Mouse (Mus musculus): ENCODE measurements around the gene Kcnh1.

Gene Kcnh1

DNA sequence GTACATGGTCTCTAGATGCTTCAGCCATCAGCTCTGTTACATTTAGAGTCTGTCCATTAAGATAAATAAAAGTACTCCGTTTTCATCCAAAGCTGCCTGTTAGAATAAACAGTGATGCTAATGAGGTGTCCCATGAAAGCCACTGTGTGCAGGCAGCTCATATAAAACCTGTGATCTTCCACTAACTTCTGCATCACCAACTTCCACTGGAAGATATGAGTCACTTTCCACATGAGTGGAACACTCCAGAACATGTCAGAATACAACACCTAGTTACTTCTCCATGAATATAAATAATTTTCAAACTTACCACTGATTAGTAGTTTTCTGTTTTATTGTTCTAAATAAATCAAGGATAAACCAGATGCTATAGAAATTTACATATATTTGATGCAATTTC lies 345.9 kb downstream of the Kcnh1 start:
- DNase-seq: no peak

DNA sequence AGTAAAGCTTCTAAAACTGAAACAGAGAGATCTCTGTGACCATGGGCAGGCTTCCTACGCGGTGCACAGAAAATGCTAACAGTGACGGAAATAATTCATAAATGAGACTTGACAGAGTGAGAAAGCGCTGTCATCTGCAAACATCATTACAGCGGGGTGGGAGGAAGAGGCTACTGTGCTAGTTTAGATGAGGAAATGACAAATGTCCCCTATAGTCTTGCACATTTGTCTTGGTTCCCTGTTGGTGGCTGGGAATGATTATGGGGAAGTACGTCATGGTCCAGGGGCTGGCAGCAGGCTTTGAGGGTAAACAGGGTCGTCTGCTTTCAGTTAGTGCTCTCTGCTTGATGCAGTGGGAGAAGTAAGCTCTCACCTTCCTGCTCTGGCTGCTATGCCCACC lies 346.6 kb downstream of the Kcnh1 start:
- no peak for DNase-seq

DNA sequence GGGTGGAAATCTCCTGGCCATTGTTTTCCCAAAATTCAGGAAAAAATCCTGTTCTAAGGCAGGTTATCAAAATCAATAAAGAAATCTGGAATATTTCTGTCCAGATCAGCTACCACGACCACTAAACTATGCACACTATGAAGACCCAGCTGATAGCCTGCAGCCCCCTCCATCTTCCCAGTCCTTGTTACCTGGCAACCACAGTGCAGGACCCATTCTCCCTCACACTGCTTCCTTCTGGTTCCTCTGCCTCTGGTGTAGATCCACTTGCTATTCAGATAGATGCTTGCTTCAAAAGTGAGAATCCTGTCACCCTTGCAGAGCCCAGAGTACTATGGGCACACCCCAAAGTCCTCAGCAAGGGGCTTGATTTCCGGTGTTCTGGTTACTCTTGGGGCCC lies 351.5 kb downstream of the Kcnh1 start:
- no peak for DNase-seq

DNA sequence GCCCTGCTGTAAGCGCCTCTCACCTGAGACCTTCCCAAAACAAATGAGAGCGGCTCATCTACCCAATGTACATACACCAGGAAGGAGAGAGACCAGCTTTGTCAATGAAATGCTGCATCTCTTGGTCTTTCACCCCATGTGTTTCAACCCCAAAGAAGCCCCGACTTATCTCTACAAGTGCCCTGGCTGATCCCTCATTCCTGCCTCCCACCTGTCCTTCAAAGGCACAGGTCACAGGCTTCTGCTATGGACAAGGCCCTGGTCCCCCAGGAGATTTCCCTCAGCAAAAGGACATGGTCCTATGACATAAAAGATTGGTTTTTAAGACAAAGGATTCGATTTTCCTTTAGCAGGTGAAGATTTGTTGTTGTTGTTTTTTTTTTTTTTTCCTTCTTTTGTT lies 353.1 kb downstream of the Kcnh1 start:
- no peak for DNase-seq

DNA sequence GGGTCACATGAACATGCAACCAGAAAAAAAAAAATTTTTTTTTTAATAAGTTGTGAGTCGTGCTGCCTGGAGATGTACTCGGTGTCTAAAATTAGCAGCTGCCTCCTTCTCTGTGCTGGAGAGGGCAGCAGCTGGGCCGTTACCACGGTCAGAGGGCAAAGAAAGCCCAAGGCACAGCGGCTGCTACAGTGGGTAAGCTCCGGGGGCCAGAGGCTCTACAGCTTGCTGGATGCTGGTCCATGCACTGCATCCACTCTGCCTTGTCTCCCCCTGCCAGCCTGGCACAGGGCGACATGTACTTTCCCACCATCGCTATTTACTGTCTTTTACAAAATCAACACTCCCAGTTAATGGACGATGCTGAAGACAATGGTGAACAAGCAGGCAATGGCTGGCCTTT lies 353.5 kb downstream of the Kcnh1 start:
- no peak for DNase-seq

DNA sequence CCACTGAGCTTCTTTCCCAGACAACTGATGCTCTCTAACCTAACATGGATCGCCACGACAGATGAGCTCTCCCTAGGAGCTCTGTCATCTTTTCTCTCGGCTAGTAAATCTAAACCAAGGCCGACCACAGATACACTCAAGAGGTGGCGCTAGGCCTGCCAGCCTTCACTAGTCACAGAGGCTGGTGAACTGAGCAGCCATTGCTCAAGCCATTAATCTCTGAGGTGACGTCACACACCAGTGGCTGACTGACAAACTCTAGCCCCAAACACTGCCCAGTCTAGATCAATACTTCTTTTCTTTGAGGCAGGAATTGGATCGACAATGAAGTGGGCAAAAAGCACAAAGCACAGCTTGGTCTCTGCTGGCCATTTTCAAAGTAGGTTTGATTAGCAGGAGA lies 354.3 kb downstream of the Kcnh1 start:
- DNase-seq: no peak

DNA sequence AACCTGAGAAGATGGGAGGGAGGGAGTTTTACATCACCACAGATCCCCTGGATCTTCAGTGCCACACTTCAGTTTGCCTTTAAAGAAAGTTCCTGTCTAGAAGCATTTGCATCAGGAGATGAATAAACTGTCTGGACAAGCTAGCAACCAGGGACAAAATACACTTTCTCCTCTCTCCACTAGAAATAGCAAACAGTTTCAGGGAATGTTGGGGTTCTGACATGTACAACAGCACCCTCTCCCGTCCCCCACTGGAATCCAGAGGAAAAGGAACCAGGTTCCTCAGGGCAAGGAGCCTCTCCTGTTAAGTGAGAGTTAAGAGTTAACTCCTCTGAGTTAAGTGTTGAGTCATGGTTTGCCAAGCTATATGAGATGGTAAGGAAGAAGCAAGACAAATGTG lies 356.3 kb downstream of the Kcnh1 start:
- DNase-seq: peak; percentile 1 to 22

DNA sequence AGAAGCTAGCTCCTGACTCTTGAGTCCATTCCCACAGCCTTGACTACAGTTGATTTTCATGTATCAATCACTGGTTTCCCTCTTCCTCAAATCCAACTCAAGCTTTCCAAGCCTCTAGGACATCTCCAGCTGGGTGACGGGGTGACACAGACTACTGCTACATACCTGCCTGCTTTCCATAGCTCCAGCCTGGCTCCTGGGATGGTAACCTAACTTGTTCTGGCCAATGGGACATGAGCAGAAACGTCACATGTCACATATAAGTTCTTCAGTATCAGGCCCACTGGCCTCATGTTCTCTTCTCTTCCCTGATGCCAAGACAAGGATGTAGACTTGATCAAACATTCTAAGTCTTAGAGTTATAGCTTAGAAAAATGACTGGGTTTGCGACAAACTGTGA lies 360.0 kb downstream of the Kcnh1 start:
- no peak for DNase-seq

DNA sequence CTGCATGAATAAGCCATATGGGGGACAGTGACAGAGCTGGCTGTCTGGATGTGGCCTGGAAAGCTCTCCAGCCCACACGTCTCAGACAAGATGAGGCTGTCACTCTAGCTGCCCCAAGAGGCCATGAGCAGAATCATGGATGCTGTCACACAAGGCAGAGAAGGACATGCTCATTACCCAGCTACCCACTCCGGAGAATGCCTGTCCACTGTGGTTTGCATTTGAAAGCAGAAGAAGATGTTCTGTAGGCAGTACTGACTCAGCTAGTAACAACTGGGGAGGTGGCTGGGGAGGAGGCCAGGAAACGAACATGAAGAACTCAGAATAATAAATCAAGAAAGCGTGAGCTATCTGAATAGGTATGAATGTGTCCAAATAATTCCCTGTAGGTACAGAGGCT lies 364.9 kb downstream of the Kcnh1 start:
- no peak for DNase-seq

DNA sequence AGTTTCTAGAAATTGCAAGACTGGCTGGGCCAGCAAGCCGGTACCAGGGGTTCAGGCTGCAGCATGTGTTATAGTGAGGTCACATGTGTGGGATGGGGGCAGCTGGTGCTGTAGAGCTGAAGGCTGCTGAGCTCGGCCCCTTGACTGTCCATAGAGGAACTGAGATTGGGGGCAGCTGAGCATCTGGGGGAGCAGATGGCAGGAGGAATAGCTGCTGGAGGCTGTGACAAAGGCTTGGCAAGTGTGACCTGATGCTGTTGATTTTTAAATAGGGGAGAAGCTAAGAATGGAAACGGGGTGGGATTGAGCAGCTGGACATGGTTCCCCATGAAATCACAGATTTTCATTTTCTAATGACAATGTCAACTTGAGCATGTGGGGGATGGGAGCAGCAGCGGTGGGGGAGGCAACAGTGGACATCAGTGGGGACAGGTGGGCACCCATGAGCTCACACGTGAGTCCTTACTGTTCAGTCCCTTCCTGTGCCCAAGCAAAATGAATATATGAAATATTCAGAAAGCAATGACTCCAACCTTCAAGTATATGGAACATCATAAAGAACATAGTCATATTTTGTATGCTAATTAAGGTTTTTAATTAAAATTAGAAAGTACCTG lies 367.5 kb downstream of the Kcnh1 start:
- DNase-seq: no peak

DNA sequence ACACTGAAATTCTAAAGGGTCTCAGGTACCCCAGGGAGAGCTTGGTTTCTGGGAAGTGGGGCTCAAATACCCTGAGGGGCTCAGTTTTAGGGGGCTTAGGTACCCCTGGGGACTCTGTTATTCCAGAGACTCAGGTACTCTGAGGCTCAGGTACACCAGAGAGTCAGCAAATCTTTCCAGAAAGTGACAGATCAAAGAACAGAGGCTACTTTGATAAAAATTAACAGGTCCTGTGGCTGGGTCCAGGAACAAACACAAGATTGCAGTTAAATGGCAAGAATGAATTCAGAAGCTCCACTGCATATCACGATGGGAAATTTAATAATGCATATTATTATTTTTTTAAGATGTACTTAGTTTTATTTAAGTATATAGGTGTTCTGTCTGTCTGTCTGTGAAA lies 368.8 kb downstream of the Kcnh1 start:
- DNase-seq: peak; percentile 23 to 48

Data from kidney, postnatal 36 days (tissue).